Mouse (Mus musculus) E14TG2a.4 (cell line): Measurements from ENCODE around the gene Galnt12.

Experiments
- CTCF ChIP-seq: conservative IDR thresholded peaks from 2 replicates; pipeline ENCODE4 v1.5.1; 2014; ENCODE audit warnings: low read length
- POU5F1 ChIP-seq: IDR thresholded peaks from 2 replicates; pipeline ENCODE4 v1.6.1; 2014; ENCODE audit warnings: low read length, borderline replicate concordance

DNA sequence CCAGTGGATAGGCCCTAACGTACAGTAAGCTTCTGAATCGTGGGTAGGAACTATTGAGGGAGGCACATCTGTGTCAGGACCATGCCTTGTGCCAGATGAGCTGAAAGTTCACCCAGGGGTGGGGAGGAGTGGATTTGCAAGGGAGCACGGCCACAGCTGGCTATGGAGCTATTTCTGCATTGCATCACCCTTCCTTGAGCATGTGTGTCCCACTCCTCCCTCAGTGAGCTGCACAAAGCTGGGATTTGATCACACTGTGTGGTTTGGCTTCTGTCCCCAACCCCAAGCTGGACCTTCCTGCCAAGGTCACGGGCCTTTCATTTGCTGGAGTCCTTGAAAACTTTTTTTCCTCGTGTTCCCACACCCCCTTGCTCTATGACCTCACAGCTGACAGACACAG lies 45.8 kb downstream of the Galnt12 start:
- no peak for TF ChIP-seq CTCF
- TF ChIP-seq POU5F1, result no peak
